Mouse (Mus musculus) urinary bladder, adult 18-20 months (tissue): ENCODE measurements around the gene Mpl.

Experiments used
- DNase-seq, 2 experiments: peaks; one replicate each; pipeline ENCODE4 v3.0.0; 2022; ENCODE audit warnings: low spot score in 2 of 2, mixed read lengths in 2 of 2

Gene Mpl

DNA sequence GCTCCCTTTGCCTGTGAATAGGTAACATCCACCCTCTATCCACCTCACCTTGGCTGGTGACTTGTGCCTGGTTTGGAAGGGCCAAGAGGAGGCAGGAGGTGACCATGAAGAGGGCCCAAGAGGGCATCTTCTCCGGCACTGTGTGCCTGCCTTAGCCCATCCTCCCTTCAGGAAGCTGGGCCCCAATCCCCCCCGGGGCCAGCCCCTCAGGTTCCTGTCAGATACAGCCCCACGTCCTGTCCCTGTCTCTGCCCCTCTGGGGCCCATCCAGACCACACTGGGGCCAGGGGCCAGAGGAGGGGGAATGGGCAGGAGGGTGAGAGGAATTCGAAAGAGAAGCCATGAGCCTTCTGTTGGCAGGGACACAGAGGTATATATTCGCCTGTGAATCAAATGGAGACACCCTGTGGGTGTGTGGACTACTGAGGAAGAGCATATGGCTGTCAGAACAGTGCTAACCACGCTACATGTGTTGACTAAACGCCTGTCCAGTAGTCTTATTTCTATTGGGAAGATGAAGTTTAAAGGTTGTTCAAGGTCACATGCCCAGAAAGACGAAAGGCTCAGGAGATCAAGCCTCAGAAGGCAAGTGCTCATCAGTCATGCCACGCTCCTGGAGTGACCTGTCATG is at the start of gene Mpl:
Gene Mpl (minus strand): TSS at position 169 of the 631 bp plus-strand sequence.
- DNase-seq = no peak

DNA sequence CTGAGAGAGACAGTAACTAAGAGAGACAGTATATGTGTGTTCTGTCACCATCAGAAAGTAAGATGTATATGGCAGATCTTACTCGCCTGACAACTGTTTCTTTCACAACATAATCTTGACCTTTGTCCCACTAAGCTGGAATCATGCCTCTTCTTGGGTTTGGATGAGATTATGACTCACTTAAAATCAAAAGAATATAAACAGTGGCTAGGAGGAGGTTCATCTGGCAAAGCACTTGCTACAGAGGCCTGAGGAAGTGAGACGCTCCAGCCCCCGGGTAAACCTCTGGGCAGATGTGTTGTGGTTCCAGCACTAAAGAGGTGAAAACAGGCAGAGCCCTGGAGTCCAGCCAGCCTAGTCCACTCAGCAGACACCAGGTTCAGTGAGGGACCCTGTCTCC is 48.2 kb upstream of the Mpl start:
- peak; percentile 5 to 18 for DNase-seq

- no peak for DNase-seq
Observed at GRCm38 (mm10) chr4:118500792-118501191, 43.5 kb upstream of the Mpl start.

DNA sequence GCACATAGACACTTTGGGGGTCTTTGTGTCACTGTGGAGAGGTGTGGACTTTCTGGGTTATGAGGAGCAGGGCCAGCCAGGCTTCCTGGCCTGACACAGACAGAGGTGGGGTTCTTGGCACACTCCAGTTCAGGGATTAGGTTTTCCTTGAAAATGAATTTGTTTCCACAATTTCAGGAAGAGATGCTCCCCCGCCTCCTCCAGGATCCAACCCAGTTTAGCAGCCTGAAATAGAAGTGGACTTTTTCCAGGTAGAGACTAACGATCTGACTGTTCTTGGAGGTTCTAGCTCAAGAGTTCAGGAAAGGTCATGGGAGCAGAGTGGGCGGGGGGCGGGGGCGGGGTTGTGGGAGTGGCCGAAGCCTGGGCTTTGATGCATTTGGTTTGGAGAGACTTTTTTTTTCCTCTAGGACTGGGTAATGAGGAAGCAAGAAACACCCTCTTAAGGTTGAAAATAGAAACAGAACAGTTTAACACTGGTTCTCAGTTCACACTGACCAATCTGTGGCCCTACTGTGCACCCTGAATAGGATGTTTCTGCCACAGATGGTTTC is 42.9 kb upstream of the Mpl start:
- DNase-seq = no peak

- DNase-seq = no peak
Observed at GRCm38 (mm10) chr4:118490461-118490860, 33.1 kb upstream of the Mpl start.

- no peak for DNase-seq
Observed at GRCm38 (mm10) chr4:118489717-118490132, 32.4 kb upstream of the Mpl start, which contains the start of gene Tie1. Gene Tie1, minus strand, starts transcription at chr4:118490061.

GRCm38 (mm10) chr4:118476773-118477530 is 19.6 kb upstream of the Mpl start:
- no peak for DNase-seq

GRCm38 (mm10) chr4:118472687-118473086 is 15.4 kb upstream of the Mpl start:
- DNase-seq = no peak

DNA sequence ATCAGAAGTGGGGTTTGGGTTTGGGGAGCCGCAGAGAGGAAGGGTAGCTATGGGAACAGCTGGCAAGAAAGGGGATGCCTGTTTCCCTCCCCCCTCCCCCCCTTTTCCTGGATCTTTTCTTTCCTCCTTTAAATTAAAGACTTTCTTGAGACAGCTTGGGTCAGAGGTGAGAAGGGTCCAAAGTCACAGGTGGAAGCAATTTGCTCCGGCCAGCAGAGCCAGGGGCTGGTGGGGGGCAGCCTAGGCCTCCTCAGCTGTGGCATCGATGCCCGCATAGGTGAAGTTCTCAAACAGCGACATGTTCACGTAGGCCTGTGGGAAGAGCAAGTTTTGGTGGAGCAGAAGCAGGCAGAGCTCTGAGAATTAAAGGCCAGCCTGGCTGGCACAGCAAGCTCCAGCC is 14.0 kb upstream of the Mpl start:
- DNase-seq = no peak

DNA sequence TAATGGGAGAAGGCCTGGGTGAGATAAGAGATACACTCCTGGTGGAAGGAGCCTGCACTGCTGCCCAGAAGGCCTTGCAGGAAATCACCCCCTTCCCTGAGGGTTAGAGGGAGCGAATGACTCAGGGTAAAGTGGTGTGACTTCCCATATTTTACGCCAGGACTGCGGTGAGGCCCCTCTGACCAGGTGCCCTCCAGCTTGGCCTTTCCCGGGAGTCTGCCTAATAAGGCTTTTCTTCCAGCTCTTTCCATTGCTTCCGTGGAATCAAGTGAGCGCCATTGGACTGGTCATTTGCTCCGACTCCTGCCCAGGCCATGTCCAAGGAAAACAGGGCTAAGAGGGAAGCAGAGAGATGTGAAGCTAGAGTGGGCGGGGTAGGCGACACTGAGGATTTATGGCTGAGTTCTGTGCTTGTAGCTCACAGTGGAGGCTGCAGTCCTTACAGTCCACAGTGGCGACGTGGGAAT is 8.4 kb upstream of the Mpl start:
- no peak for DNase-seq

- no peak for DNase-seq
Observed at GRCm38 (mm10) chr4:118464956-118465355, 7.6 kb upstream of the Mpl start.

DNA sequence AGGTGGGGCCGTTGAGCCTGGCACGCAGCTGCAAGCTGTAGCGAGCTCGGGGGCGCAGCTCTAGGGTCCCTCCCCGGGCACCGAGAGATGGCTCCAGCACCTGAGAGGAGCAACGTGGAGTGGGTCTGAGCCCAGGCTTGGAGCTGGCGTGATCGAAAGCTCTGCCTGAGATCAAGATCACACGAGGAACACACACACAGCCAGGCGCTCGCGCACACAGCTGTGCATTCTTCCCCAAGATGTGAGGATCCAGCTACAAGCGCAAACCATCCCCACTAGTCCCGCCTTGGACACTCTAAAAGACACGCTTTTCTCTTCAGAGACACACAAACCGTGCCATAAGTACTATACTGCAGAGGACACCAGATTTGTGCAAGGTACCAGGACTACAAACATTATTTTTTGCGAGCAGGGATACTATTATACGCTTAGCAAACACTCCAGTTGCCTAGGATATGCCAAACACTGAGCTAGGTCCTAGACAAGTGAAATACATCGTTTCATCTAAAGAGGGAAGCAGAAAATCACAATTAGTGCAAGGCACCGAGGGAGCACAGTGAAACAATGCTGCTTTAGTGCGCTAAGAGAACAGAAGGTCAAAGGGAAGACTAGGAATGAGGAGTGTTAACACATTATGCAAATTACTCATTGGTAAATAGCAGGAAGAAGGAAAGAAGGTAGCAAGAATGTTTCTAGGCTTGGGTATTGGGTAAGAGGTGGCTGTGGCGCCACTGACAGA is 10.7 kb downstream of the Mpl start:
- no peak for DNase-seq

GRCm38 (mm10) chr4:118445781-118446414 is 11.4 kb downstream of the Mpl start:
- peak; percentile 21 to 27 for DNase-seq

- DNase-seq = no peak
Observed at GRCm38 (mm10) chr4:118445088-118445487, 12.2 kb downstream of the Mpl start.

- DNase-seq = peak in 1 of 2 experiments; percentile 14
Observed at GRCm38 (mm10) chr4:118437829-118438253, 19.5 kb downstream of the Mpl start.

GRCm38 (mm10) chr4:118436820-118437603 is 20.3 kb downstream of the Mpl start, which contains the start of gene Cdc20:
Gene Cdc20, minus strand, starts transcription at chr4:118437352.
- DNase-seq = peak; percentile 82 to 86

DNA sequence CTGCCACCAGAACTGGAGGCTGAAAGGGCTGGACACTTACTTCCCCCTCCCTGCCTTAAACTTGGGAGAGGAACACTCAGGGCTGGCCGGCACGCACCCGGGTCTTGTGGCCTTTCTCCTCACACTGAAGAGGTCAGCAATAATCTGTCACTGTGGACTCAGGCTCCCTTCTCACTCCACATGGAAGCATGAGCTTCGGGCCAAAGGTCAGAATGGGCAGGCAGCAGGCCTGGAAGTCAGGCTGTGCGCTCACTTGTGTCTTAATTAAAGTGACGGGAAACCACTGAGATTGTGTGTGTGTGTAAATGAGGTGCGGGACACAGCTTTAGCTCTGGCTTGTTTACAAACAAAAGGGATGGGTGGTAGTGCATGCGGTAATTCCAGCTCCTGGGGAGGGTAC is 25.0 kb downstream of the Mpl start:
- no peak for DNase-seq

DNA sequence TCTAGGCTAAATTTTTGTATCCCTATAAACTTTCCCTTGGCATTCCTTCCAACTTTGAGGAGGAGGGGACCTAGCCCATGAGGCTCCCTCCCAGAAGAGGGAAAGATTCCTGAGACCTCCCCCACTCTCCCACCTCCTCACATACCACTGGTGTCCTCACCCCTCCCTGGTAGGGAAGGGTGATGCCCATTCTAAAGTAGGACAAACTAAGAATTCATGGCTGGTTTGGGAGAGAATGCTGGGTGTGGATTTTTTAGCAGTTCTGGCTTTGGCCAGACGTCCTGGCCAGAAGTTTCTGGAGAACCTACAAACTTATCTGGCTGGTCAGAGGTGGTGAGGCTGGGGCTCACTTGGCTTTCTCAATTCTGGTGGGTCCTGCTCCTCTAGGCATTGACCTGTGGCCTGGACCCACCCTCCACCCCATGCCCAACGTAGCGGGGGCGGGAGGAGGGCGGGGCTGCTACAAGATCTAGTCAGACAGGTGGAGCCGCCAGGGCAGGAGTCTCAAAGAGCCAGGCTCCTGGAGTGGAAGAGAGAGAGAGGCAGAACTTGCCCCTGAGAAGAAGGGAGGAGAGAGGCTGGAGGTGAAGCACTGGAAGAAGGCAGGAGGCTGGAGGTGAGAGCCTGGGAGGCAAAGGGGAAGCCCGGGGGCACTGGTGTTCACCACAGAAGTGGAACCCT is 28.0 kb downstream of the Mpl start:
- DNase-seq = peak; percentile 68 to 74

GRCm38 (mm10) chr4:118428531-118429214 is 28.6 kb downstream of the Mpl start:
- peak in 1 of 2 experiments; percentile 37 for DNase-seq
